In the genomic region with DNA sequence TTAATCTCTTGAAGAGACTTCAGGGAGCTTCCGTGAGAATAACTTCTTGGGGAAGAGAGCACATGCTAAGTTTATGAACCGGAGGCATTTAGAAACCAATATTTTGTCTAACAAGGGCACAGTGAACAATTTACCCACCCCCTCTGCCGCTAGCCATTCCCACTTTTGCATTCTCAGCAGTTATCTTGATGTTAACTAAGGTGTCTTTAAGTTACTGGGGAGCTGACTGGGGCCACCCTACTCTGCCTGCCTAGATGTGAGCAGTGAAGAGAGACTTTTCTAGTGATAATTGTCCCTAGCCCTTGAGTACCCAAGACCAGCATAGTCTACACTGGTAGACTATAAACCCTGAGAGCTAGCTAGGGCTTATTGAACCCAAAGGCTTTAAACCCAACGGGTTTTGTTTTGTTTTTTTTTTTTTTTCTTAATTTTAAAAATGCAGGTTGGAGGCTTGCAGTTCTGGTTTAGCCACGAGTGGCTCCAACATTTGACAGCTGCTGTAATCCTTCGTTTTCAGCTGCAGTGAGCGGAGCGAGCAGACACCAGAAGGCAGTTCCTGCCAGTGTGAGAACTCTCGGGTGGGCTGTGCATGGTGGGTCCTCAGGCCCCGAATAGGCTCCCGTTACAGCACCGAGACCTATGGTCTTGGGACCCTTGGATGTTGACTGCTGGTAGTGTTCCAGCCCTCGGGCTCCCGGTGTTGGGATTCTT, we compare ENCODE assay signal across 9 mouse cellular contexts. TPM values are rescaled to one million over a fixed set of nuclear protein-coding genes. Genes with fewer than 3 reads are reported as not detected.
DNase-seq lines count a peak whose midpoint lies in the region; ATAC-seq and TF ChIP-seq lines count a peak whose summit lies in the region.
"Had no signal": no experiment of that assay in that cellular context is flagged by ENCODE, and none has a peak within 500 bp of the region (broad histone marks: within the 10 kb centered on the region; RNA-seq: fewer than 3 reads in every experiment).

No protein-coding gene starts in this region.

- no peak for TF ChIP-seq POLR2A in heart, adult 2 months (IDR thresholded peaks at IDR 0.05; ENCODE audit: insufficient read depth, low read depth, low read length)

- no peak for TF ChIP-seq EP300 in heart, adult 2 months (IDR thresholded peaks at IDR 0.05; ENCODE audit: insufficient read depth, low read depth, low read length)

- no peak overlapping the region for H3K9ac ChIP-seq in heart, adult 2 months (ENCODE audit: low read depth, low read length)
- H3K9ac ChIP-seq in liver, embryonic 15.5 days: peak overlapping the region; percentile 56

- H3K4me2 ChIP-seq in liver, embryonic 15.5 days: peak overlapping the region; percentile 72

- TF ChIP-seq CTCF in heart, adult 2 months (IDR thresholded peaks at IDR 0.05): no peak

- peaks cover 21% of the 10 kb centered on the region for H3K36me3 ChIP-seq in heart, adult 2 months (ENCODE audit: control insufficient read depth, insufficient read depth, low read length)
- H3K36me3 ChIP-seq in liver, embryonic 15.5 days (replicated peaks): peaks cover 30% of the 10 kb centered on the region

- H3K79me2 ChIP-seq in heart, adult 2 months (replicated peaks; ENCODE audit: control insufficient read depth, insufficient read depth, low read length): peaks cover 12% of the 10 kb centered on the region

- H3K4me3 ChIP-seq in heart, adult 2 months: peak overlapping the region; percentile 35
- H3K4me3 ChIP-seq in liver, embryonic 15.5 days (replicated peaks): peak overlapping the region; percentile 47

- DNase-seq in heart, adult 2 months: no peak
- DNase-seq in heart, adult 8-10 months (ENCODE audit: low spot score): no peak
- peak; percentile 33 for DNase-seq in layer of hippocampus, adult 9-11 months
- no peak for DNase-seq in layer of hippocampus, adult 8-10 months (ENCODE audit: low spot score in 2 of 2)
- DNase-seq in ovary, postnatal 36 days (ENCODE audit: low spot score): no peak
- no peak for DNase-seq in cerebellum, adult 9-10 months

- WGBS in heart, adult 2 months: 31% methylated on average over 14 of the region's 14 CpGs
- WGBS in liver, embryonic 15.5 days (ENCODE audit: insufficient replicate concordance): 34% methylated on average over 14 of the region's 14 CpGs

- ATAC-seq in erythroblast, adult 5-6 weeks (replicated peaks; ENCODE audit: low FRiP score, poor library complexity, severe bottlenecking): peak; percentile 19; the same call in 1 of the 2 replicates
- ATAC-seq in liver, embryonic 15.5 days (ENCODE audit: insufficient read depth): peak; percentile 33

- H3K27me3 ChIP-seq in heart, adult 2 months (ENCODE audit: control insufficient read depth, insufficient read depth, low read length): no peaks in the 10 kb centered on the region
- H3K27me3 ChIP-seq in liver, embryonic 15.5 days: no peaks in the 10 kb centered on the region

- no peaks in the 10 kb centered on the region for H3K9me3 ChIP-seq in liver, embryonic 15.5 days (replicated peaks)

- peak overlapping the region; percentile 17; the same call in 1 of the 2 replicates for H3K27ac ChIP-seq in heart, adult 2 months
- peak overlapping the region; percentile 98 for H3K27ac ChIP-seq in liver, embryonic 15.5 days (replicated peaks)
- H3K27ac ChIP-seq: macrophage had no signal

- H3K4me1 ChIP-seq in heart, adult 2 months (ENCODE audit: control insufficient read depth, insufficient read depth, low read length): peaks cover 15% of the 10 kb centered on the region
- H3K4me1 ChIP-seq in liver, embryonic 15.5 days (replicated peaks): peaks cover 75% of the 10 kb centered on the region

- intact Hi-C loops in heart, adult 2 months (cut with DNase I): no loop called here

RNA-seq across cellular contexts. Expression of gene Usp25, which starts 14.6 kb away (rescaled TPM):
- total RNA-seq in heart, adult 2 months (2021): 10 to 100 TPM; 71.4 to 74.4 TPM
- polyA plus RNA-seq in heart, adult 2 months (2012; rRNA removed): 16.7 and 29.5 TPM in 2 replicates
- total RNA-seq in heart, adult 8-10 months (2022): 10 to 100 TPM; 63.7 to 71.6 (median 65.6) TPM
- total RNA-seq in layer of hippocampus, adult 8-10 months (2022): 10 to 100 TPM; 31.4 to 36.0 (median 33.2) TPM
- total RNA-seq in erythroblast, adult 5-6 weeks (2015; ENCODE audit: low replicate concordance): 232 and 239 TPM in 2 replicates
- 406 and 472 TPM in 2 replicates for total RNA-seq in erythroblast, adult 5-6 weeks (2017; ENCODE audit: low replicate concordance)
- polyA plus RNA-seq in liver, embryonic 15.5 days (2015; fragmentation: Nextera tagmentation; extraction: Ambion mirVana): 39.5 and 41.4 TPM in 2 replicates
